Mouse (Mus musculus) liver, embryonic 14.5 days (tissue): ENCODE data around the gene Polr1c. TPM values are rescaled to one million over a fixed set of nuclear protein-coding genes. Genes with fewer than 3 reads are reported as not detected.

Experiments
- ATAC-seq: fragments of 200-750 bp; cut with Nextera tagmentation; 2 replicates; pipeline ENCODE4 v1.8.0; 2017; ENCODE audit warnings: moderate number of reproducible peaks, mild to moderate bottlenecking, moderate library complexity; ENCODE audit not compliant: insufficient read depth
- DNase-seq, 3 experiments: peaks; one replicate each; pipeline ENCODE4 v3.0.0-alpha.2; 2012 to 2013; ENCODE audit warnings: low read depth in 3 of 3, low spot score in 3 of 3
- H3K27ac ChIP-seq: fragments of 300-500 bp; sonication (generic); 2 replicates; pipeline ENCODE4 v1.5.1; 2014; ENCODE audit warnings: moderate library complexity, mild to moderate bottlenecking, control low read depth, inconsistent platforms
- H3K27me3 ChIP-seq: fragments of 300-500 bp; sonication (generic); 2 replicates; pipeline ENCODE4 v1.6.1; 2014; ENCODE audit warnings: mild to moderate bottlenecking, low read length, moderate library complexity; ENCODE audit not compliant: control insufficient read depth, insufficient read depth
- H3K36me3 ChIP-seq: fragments of 300-500 bp; sonication (generic); replicated peaks from 2 replicates; pipeline ENCODE4 v1.6.1; 2014; ENCODE audit warnings: low read depth; ENCODE audit not compliant: control insufficient read depth, insufficient read depth
- H3K4me1 ChIP-seq, 2 experiments: fragments of 200-500 bp in 1 of 2; fragments of 300-500 bp in 1 of 2; sonication (generic) in 1 of 2; replicated peaks; 2 replicates each; pipeline ENCODE4 v1.6.1; 2012 to 2014; ENCODE audit warnings: antibody characterized with exemption in 1 of 2, inconsistent platforms in 1 of 2, low read length in 1 of 2; ENCODE audit not compliant: control insufficient read depth in 2 of 2, insufficient read depth in 2 of 2
- H3K4me2 ChIP-seq: fragments of 300-500 bp; sonication (generic); 2 replicates; pipeline ENCODE4 v1.6.1; 2014; ENCODE audit warnings: low read depth, mild to moderate bottlenecking, control low read depth, moderate library complexity
- H3K4me3 ChIP-seq, 2 experiments: fragments of 200-500 bp in 1 of 2; fragments of 300-500 bp in 1 of 2; sonication (generic) in 1 of 2; 2 replicates each; pipeline ENCODE4 v1.5.1; 2012 to 2014; ENCODE audit warnings: low read depth in 2 of 2, low read length in 2 of 2, mild to moderate bottlenecking in 2 of 2, control low read depth in 1 of 2, inconsistent platforms in 1 of 2, moderate library complexity in 1 of 2; ENCODE audit not compliant: insufficient read depth in 1 of 2
- H3K9ac ChIP-seq: fragments of 300-500 bp; sonication (generic); replicated peaks from 2 replicates; pipeline ENCODE4 v1.6.1; 2014; ENCODE audit warnings: mild to moderate bottlenecking, control low read depth, moderate library complexity
- H3K9me3 ChIP-seq: fragments of 300-500 bp; sonication (generic); 2 replicates; pipeline ENCODE4 v1.6.1; 2016; ENCODE audit warnings: low read length, mixed read lengths; ENCODE audit not compliant: control insufficient read depth
- CTCF ChIP-seq: IDR thresholded peaks from 2 replicates; pipeline ENCODE4 v1.5.1; 2016; ENCODE audit warnings: antibody characterized with exemption, low read depth, control low read depth
- EP300 ChIP-seq: IDR thresholded peaks from 2 replicates; pipeline ENCODE4 v1.6.1; 2016; ENCODE audit warnings: antibody characterized with exemption, low read depth
- WGBS: fragments of 180-500 bp; shearing (Covaris S2); extraction: QIAGEN DNeasy Blood & Tissue Kit; methylation state at CpG from one replicate; pipeline ENCODE4 v1.1.7; 2014; ENCODE audit not compliant: insufficient replicate concordance; 5-methylcytosine and 5-hydroxymethylcytosine counted together
- polyA plus RNA-seq, 2 experiments: library from polyadenylated mRNA; depleted of rRNA in 1 of 2; stranded (reverse) in 1 of 2; unstranded in 1 of 2; fragments of >200 nt; fragmentation: Nextera tagmentation in 1 of 2; extraction: Ambion mirVana in 1 of 2; gene quantifications; 2 replicates each; pipeline versions ENCODE4 v1.2.1 to v1.2.3; 2012 to 2014

Gene Polr1c
- polyA plus RNA-seq, 2 experiments = 37.3 to 40.8 TPM

- no peaks in the 10 kb centered on the region for H3K9me3 ChIP-seq
- no peaks in the 10 kb centered on the region; the same call in 1 of the 2 replicates for H3K36me3 ChIP-seq
- no peaks in the 10 kb centered on the region for H3K4me1 ChIP-seq
- WGBS = 80% methylated on average over 5 of the region's 5 CpGs
- H3K9ac ChIP-seq = no peak overlapping the region
- H3K4me2 ChIP-seq = no peak overlapping the region
- DNase-seq (no peak), ATAC-seq (no peak)
- TF ChIP-seq CTCF (no peak), EP300 (no peak)
- no peak overlapping the region for H3K27ac ChIP-seq
- no peaks in the 10 kb centered on the region for H3K27me3 ChIP-seq
- no peak overlapping the region for H3K4me3 ChIP-seq
These were observed 24.8 kb upstream of the Polr1c start for GRCm38 (mm10) chr17:46272675-46273074.

DNA sequence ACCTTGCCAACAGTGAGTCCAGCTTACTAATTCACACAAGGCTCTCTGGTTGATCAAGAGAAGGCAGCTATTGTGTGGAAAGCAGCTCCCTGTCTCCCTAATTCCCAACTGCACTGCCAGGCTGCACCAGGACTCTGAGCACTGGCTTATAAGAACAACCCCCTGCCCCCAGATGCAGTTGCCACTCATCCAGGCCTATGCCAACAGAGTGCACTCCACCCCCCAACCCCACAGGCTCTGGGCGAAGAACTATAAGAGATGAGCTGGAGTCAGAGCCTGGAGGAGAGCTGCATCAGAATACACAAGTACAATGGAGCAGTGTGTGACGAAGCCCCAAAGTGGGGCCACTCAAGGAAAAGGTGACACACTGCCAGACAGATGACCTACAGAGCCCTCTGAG is 24.2 kb upstream of the Polr1c start:
- H3K9me3 ChIP-seq = no peaks in the 10 kb centered on the region
- 81% methylated on average over 2 of the region's 2 CpGs for WGBS
- no peak overlapping the region for H3K4me2 ChIP-seq
- H3K9ac ChIP-seq = no peak overlapping the region
- no peak for ATAC-seq
- no peak overlapping the region for H3K4me3 ChIP-seq
- H3K4me1 ChIP-seq = no peaks in the 10 kb centered on the region
- H3K27me3 ChIP-seq = no peaks in the 10 kb centered on the region
- TF ChIP-seq CTCF = no peak
- TF ChIP-seq EP300 = no peak
- H3K27ac ChIP-seq = no peak overlapping the region
- no peak for DNase-seq
- H3K36me3 ChIP-seq = no peaks in the 10 kb centered on the region; the same call in 1 of the 2 replicates

DNA sequence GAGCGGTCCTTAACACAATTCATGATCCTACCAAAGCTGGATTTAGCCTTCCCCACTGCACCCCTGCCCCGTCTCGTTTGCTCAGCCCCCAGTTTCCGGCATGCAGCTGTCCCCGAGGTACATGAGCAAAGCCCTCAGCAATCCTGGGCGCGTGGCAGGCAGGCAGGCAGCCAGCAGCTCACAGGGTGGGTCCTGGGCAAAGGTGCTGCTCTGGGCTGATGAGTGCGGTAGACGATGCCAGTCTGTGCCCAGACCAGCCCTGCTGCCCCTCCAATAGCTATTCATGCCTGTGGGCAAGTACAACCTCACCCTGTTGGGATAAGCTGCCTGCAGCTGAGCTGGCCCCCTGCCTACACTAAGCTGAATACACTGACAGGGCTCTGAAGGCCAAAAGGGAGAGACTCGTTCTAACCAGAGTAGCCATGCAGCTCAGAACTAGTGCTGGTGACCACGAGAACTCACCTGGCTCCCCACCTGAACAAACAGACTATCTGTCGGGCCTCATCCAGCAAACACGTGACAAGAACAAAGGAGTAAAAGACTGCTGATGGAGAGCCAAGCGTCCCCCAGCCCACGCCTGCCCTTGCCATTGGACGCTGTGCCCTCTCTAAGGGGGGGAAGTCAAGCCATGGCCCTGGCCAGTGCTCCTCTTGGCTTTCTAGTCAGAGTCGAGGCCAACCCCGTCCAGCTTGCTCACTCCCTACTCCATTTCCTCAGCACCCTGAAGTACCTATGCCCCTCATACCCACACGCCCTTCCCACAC is 22.1 kb upstream of the Polr1c start:
- H3K27ac ChIP-seq = no peak overlapping the region
- no peaks in the 10 kb centered on the region; the same call in 1 of the 2 replicates for H3K36me3 ChIP-seq
- TF ChIP-seq CTCF (no peak), EP300 (no peak)
- DNase-seq (no peak), ATAC-seq (no peak)
- H3K4me1 ChIP-seq = no peaks in the 10 kb centered on the region
- no peak overlapping the region for H3K4me2 ChIP-seq
- 74% methylated on average over 19 of the region's 19 CpGs for WGBS
- H3K27me3 ChIP-seq = no peaks in the 10 kb centered on the region
- H3K4me3 ChIP-seq = no peak overlapping the region
- no peak overlapping the region for H3K9ac ChIP-seq
- no peaks in the 10 kb centered on the region for H3K9me3 ChIP-seq

DNA sequence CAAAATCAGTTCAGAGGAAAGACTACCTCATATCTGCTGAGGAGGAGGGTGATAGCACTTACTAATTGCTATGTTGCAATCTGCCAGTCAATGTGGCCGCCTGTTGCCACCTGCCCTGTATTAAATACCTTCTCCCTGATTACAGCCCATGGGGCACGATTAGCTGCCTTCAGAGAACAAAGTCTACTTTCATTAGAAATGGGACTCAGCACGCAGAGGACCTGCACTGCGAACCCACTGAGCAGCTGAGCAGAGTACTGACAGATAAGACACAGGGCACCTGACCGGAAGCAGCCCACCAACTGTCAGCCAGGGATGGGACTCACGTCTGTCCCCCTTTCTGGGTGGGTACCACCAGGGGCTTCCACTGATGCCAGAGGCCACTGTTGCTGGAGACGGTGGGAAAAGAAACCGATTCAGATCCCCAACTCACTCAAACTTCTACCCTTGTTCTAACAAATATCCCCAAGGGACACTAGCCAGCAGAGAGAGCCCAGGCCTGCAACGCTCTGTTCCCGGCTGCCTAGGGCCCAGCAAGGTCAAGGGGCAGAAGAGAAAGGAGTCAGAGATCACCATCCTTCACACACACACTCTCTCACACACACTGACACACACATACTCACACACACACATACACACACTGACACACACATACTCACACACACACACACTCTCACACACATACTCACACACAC is 20.3 kb upstream of the Polr1c start:
- H3K4me2 ChIP-seq = no peak overlapping the region
- no peaks in the 10 kb centered on the region for H3K27me3 ChIP-seq
- DNase-seq (no peak), ATAC-seq (no peak)
- no peak overlapping the region for H3K27ac ChIP-seq
- peaks cover 8% of the 10 kb centered on the region for H3K36me3 ChIP-seq
- no peak overlapping the region for H3K4me3 ChIP-seq
- no peaks in the 10 kb centered on the region for H3K4me1 ChIP-seq
- WGBS = 79% methylated on average over 10 of the region's 10 CpGs
- H3K9ac ChIP-seq = no peak overlapping the region
- no peak for TF ChIP-seq EP300
- TF ChIP-seq CTCF = no peak
- no peaks in the 10 kb centered on the region for H3K9me3 ChIP-seq

DNA sequence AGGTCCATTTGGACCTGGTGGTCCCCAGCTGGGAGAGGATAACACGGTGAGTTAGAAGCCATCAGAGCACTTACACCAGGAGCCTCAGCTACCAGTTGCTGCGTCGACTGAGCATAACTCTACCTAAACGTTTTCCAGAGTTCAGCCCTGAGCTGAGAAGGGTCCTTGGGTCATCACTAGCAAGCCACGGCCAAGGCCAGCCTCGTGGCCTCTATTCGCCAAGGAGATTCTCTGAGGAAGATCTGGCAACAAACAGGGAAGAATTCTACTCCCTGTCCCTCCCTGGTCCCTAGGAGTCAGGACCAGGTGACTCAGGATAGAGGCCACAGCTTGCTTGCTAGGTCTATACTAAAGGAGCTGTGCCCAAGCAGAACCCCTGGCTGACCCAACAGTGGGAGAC is 19.7 kb upstream of the Polr1c start:
- ATAC-seq = no peak
- H3K9ac ChIP-seq = no peak overlapping the region
- peaks cover 8% of the 10 kb centered on the region for H3K36me3 ChIP-seq

More for the DNA sequence above, 19.7 kb upstream of the Polr1c start:
- Histone ChIP-seq H3K4me3 (no peak overlapping the region), H3K4me2 (no peak overlapping the region), H3K27ac (no peak overlapping the region), H3K4me1 (no peaks in the 10 kb centered on the region), H3K27me3 (no peaks in the 10 kb centered on the region), H3K9me3 (no peaks in the 10 kb centered on the region)
- TF ChIP-seq CTCF = no peak
- TF ChIP-seq EP300 = no peak
- DNase-seq = no peak
- WGBS = 87% methylated on average over 7 of the region's 7 CpGs
